Mouse (Mus musculus) CH12.LX (cell line): ENCODE measurements around the gene Ppt1. TPM values are rescaled to one million over a fixed set of nuclear protein-coding genes. Genes with fewer than 3 reads are reported as not detected.

ENCODE experiments used
- DNase-seq: peaks from one replicate; pipeline ENCODE4 v3.0.0-alpha.2; 2013; ENCODE audit errors: extremely low read depth
- H3K27ac ChIP-seq: 2 replicates; pipeline ENCODE4 v1.5.1; 2012; ENCODE audit warnings: low read depth, mild to moderate bottlenecking, control low read depth, moderate library complexity; ENCODE audit not compliant: insufficient read depth
- H3K27me3 ChIP-seq: replicated peaks from 2 replicates; pipeline ENCODE3; 2012; ENCODE audit warnings: inconsistent platforms
- H3K36me3 ChIP-seq, 2 experiments: replicated peaks in 1 of 2; 2 replicates each; pipeline versions ENCODE3 to v1.6.1; 2012; ENCODE audit warnings: inconsistent platforms in 1 of 2, low read length in 1 of 2, mild to moderate bottlenecking in 1 of 2, mixed read lengths in 1 of 2, moderate library complexity in 1 of 2; ENCODE audit not compliant: control insufficient read depth in 1 of 2, insufficient read depth in 1 of 2
- H3K4me1 ChIP-seq, 2 experiments: 2 replicates each; pipeline ENCODE4 v1.6.1; 2012; ENCODE audit warnings: inconsistent platforms in 1 of 2, moderate library complexity in 1 of 2; ENCODE audit not compliant: insufficient read depth in 2 of 2, control insufficient read depth in 1 of 2
- H3K4me2 ChIP-seq: 2 replicates; pipeline ENCODE4 v1.6.1; 2012; ENCODE audit warnings: low read depth, mild to moderate bottlenecking, control low read depth; ENCODE audit not compliant: poor library complexity, insufficient read depth, severe bottlenecking
- H3K4me3 ChIP-seq, 3 experiments: fragments of 150-350 bp in 1 of 3; sonication (generic) in 1 of 3; replicated peaks in 1 of 3; 2 replicates each; pipeline versions ENCODE3 to v1.5.1; 2011 to 2012; ENCODE audit warnings: low read depth in 2 of 3, low read length in 2 of 3, mild to moderate bottlenecking in 2 of 3, moderate library complexity in 2 of 3, control low read depth in 1 of 3, improper control_type of control experiment in 1 of 3, inconsistent platforms in 1 of 3, mixed read lengths in 1 of 3; ENCODE audit not compliant: poor library complexity in 1 of 3
- H3K79me2 ChIP-seq: replicated peaks from 2 replicates; pipeline ENCODE4 v1.6.1; 2012; ENCODE audit warnings: mild to moderate bottlenecking, moderate library complexity; ENCODE audit not compliant: control insufficient read depth, poor library complexity, insufficient read depth, severe bottlenecking; ENCODE audit errors: extremely low read depth
- H3K9ac ChIP-seq: 2 replicates; pipeline ENCODE4 v1.6.1; 2012; ENCODE audit warnings: low read depth, mild to moderate bottlenecking, control low read depth, moderate library complexity; ENCODE audit not compliant: insufficient read depth
- H3K9me3 ChIP-seq: replicated peaks from 2 replicates; pipeline ENCODE3; 2012; ENCODE audit warnings: low read length, inconsistent platforms, mixed read lengths
- EP300 ChIP-seq: IDR thresholded peaks from 2 replicates; pipeline ENCODE4 v1.6.1; 2011; ENCODE audit warnings: low read length, improper control_type of control experiment
- MAFK ChIP-seq: IDR thresholded peaks from 2 replicates; pipeline ENCODE4 v1.6.1; 2011; ENCODE audit warnings: low read length, improper control_type of control experiment; ENCODE audit not compliant: insufficient replicate concordance
- MAZ ChIP-seq: IDR thresholded peaks from 2 replicates; pipeline ENCODE4 v1.6.1; 2012; ENCODE audit warnings: low read depth, mild to moderate bottlenecking, inconsistent platforms, low read length, improper control_type of control experiment, moderate library complexity
- SIN3A ChIP-seq: IDR thresholded peaks from 2 replicates; pipeline ENCODE4 v1.6.1; 2012; ENCODE audit warnings: low read length, improper control_type of control experiment, inconsistent platforms
- TBP ChIP-seq: conservative IDR thresholded peaks from 2 replicates; pipeline ENCODE4 v1.6.1; 2011; ENCODE audit warnings: low read depth, low read length, improper control_type of control experiment
- dilution Hi-C: fragments of 300-500 bp; cut with MboI; formaldehyde crosslinking; loops from 2 replicates; pipeline ENCODE4 v1.14.3; 2020; ENCODE audit warnings: low sequenced_read_pairs; ENCODE audit not compliant: extremely low pct_unique_long_range_greater_than_20kb, extremely low pct_ligation_motif_present
- in situ Hi-C: fragments of 300-500 bp; cut with MboI; formaldehyde crosslinking; loops from 3 replicates; pipeline ENCODE4 v1.14.3; 2019; ENCODE audit warnings: low sequenced_read_pairs, low pct_ligation_motif_present, low pct_unique_long_range_greater_than_20kb, mixed read lengths
- polyA plus RNA-seq: library from polyadenylated mRNA; unstranded; fragments of >175 nt; gene quantifications from 2 replicates; pipeline ENCODE4 v1.2.1, GENCODE M21; 2012; ENCODE audit warnings: low read depth; ENCODE audit not compliant: insufficient read length
- total RNA-seq, 2 experiments: library from RNA; depleted of rRNA; stranded (reverse); fragments of 300-350 nt in 1 of 2; fragments of >200 nt in 1 of 2; gene quantifications; 2 replicates each; pipeline ENCODE4 v1.2.3; 2012 to 2014

Gene Ppt1
- total and polyA plus RNA-seq, 3 experiments = 23.8 to 30.7 (median 23.9) TPM

DNA sequence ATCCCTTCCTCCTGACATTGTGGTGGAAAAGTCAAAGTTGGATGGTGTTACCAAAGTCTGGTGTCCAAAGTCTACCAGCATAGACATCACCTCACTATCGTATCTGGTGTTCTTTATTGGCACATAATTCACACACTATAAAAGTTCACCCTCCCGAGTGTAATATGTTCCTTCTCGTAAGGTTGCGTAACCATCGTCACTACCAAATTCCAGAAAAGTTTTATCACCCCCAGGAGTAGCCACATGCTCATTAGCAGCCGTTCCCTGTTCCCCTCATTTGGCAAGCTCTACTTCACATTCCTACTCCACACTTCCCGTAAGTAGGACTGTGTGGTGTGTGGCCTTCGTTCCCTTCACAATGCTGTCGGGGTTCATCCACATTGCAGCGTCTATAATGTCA, 69.3 kb downstream of the Ppt1 start:
- DNase-seq = no peak
- Histone ChIP-seq H3K79me2 (no peaks in the 10 kb centered on the region), H3K36me3 (no peaks in the 10 kb centered on the region), H3K4me2 (no peak overlapping the region), H3K4me1 (peaks cover 5 to 10% of the 10 kb centered on the region in 2 experiments; a peak in 3 of 4 replicates), H3K9me3 (peaks cover 3% of the 10 kb centered on the region), H3K27me3 (no peaks in the 10 kb centered on the region), H3K9ac (no peak overlapping the region), H3K27ac (no peak overlapping the region), H3K4me3 (no peak overlapping the region)
- no peak for TF ChIP-seq TBP
- TF ChIP-seq SIN3A = no peak
- TF ChIP-seq MAFK = no peak
- no peak for TF ChIP-seq MAZ
- TF ChIP-seq EP300 = no peak
- in situ Hi-C loops = no loop called here
- dilution Hi-C loops = no loop called here

Other genes with a start within 250 kb of the Ppt1 start
- not detected in 2 replicates for gene 9530002B09Rik, start 147.0 kb upstream of the Ppt1 start, total RNA-seq (2012; rRNA removed)
- not detected in 2 replicates for gene 9530002B09Rik, start 147.0 kb upstream of the Ppt1 start, total RNA-seq (2014; rRNA removed)
- not detected in 2 replicates for gene 9530002B09Rik, start 147.0 kb upstream of the Ppt1 start, polyA plus RNA-seq
- gene Cap1, start 49.8 kb downstream of the Ppt1 start, total RNA-seq (2012; rRNA removed) = 118 and 128 TPM in 2 replicates
- 159 TPM in 2 replicates for gene Cap1, start 49.8 kb downstream of the Ppt1 start, total RNA-seq (2014; rRNA removed)
- gene Cap1, start 49.8 kb downstream of the Ppt1 start, polyA plus RNA-seq = 163 and 195 TPM in 2 replicates
- 17.3 and 29.8 TPM in 2 replicates for gene Mfsd2a, start 124.9 kb downstream of the Ppt1 start, total RNA-seq (2012; rRNA removed)
- 15.2 and 18.3 TPM in 2 replicates for gene Mfsd2a, start 124.9 kb downstream of the Ppt1 start, total RNA-seq (2014; rRNA removed)
- gene Mfsd2a, start 124.9 kb downstream of the Ppt1 start, polyA plus RNA-seq = 13.0 and 17.4 TPM in 2 replicates
- 0.46 and 0.51 TPM in 2 replicates for gene Mycl, start 159.4 kb downstream of the Ppt1 start, total RNA-seq (2012; rRNA removed)
- gene Mycl, start 159.4 kb downstream of the Ppt1 start, total RNA-seq (2014; rRNA removed) = 0.38 and 0.41 TPM in 2 replicates
- gene Mycl, start 159.4 kb downstream of the Ppt1 start, polyA plus RNA-seq = 0.44 and 0.65 TPM in 2 replicates
- gene Trit1, start 180.4 kb downstream of the Ppt1 start, total RNA-seq (2012; rRNA removed) = 17.7 and 18.9 TPM in 2 replicates
- 21.3 and 21.9 TPM in 2 replicates for gene Trit1, start 180.4 kb downstream of the Ppt1 start, total RNA-seq (2014; rRNA removed)
- gene Trit1, start 180.4 kb downstream of the Ppt1 start, polyA plus RNA-seq = 19.8 and 22.2 TPM in 2 replicates